In genomic region chr17:25538945-25539875, GRCm38 (mm10) we compare ENCODE assay signal across 10 mouse cellular contexts. TPM values are rescaled to one million over a fixed set of nuclear protein-coding genes. Genes with fewer than 3 reads are reported as not detected.
A peak's percentile ranks its signal among the peaks of the same experiment; 100 is the strongest.
DNase-seq lines count a peak whose midpoint lies in the region; ATAC-seq and TF ChIP-seq lines count a peak whose summit lies in the region.
"Had no signal": no experiment of that assay in that cellular context is flagged by ENCODE, and none has a peak within 500 bp of the region (broad histone marks: within the 10 kb centered on the region; RNA-seq: fewer than 3 reads in every experiment).

No protein-coding gene starts in this region.

- peak; percentile 87 for ATAC-seq in kidney, postnatal 0 days (replicated peaks; ENCODE audit: low FRiP score, low read depth)
- peak; percentile 56; the same call in 1 of the 2 replicates for ATAC-seq in midbrain, embryonic 12.5 days (ENCODE audit: low FRiP score, low read depth)
- ATAC-seq in inflammation-experienced regulatory T-cells, adult 6 months, result no peak

- peak; percentile 4 for DNase-seq in kidney, adult 11 months
- no peak for DNase-seq in kidney, adult 8-10 months
- peak; percentile 68 for DNase-seq in adrenal gland, postnatal 14 days
- peak; percentile 31 to 48 for DNase-seq in heart, adult 9 months (ENCODE audit: low spot score in 2 of 2)
- DNase-seq in kidney, postnatal 0 days (ENCODE audit: low spot score), result peak; percentile 75
- DNase-seq in thymus, adult 18-20 months, result no peak

- no peaks in the 10 kb centered on the region for H3K9me3 ChIP-seq in kidney, postnatal 0 days (replicated peaks; ENCODE audit: low read length)
- no peaks in the 10 kb centered on the region for H3K9me3 ChIP-seq in midbrain, embryonic 12.5 days
- H3K9me3 ChIP-seq: embryonic facial prominence, embryonic 13.5 days had no signal

- whole genome bisulfite sequencing in kidney, postnatal 0 days, result 26% methylated on average over 27 of the region's 27 CpGs
- 9% methylated on average over 27 of the region's 27 CpGs for WGBS in midbrain, embryonic 12.5 days

- H3K4me3 ChIP-seq in kidney, postnatal 0 days (replicated peaks; ENCODE audit: low read depth, low read length), result no peak overlapping the region
- peak overlapping the region; percentile 5; the same call in 1 of the 2 replicates for H3K4me3 ChIP-seq in midbrain, embryonic 12.5 days
- H3K4me3 ChIP-seq: embryonic facial prominence, embryonic 13.5 days had no signal

- TF ChIP-seq CTCF in kidney, postnatal 0 days (IDR thresholded peaks at IDR 0.05; ENCODE audit: low read depth), result no peak

- H3K36me3 ChIP-seq in kidney, postnatal 0 days (ENCODE audit: insufficient read depth, low read length), result no peaks in the 10 kb centered on the region
- H3K36me3 ChIP-seq in midbrain, embryonic 12.5 days, result no peaks in the 10 kb centered on the region
- H3K36me3 ChIP-seq: embryonic facial prominence, embryonic 13.5 days had no signal

- H3K4me1 ChIP-seq in kidney, postnatal 0 days (replicated peaks; ENCODE audit: insufficient read depth, low read length), result no peaks in the 10 kb centered on the region
- peaks cover 16% of the 10 kb centered on the region for H3K4me1 ChIP-seq in midbrain, embryonic 12.5 days

- H3K9ac ChIP-seq in kidney, postnatal 0 days (ENCODE audit: low read depth, low read length), result no peak overlapping the region
- H3K9ac ChIP-seq in midbrain, embryonic 12.5 days (replicated peaks), result peak overlapping the region; percentile 43
- H3K9ac ChIP-seq: embryonic facial prominence, embryonic 13.5 days; liver, embryonic 14.5 days had no signal

- H3K4me2 ChIP-seq in kidney, postnatal 0 days (ENCODE audit: low read length), result peak overlapping the region; percentile 32; the same call in 1 of the 2 replicates
- peak overlapping the region; percentile 45 for H3K4me2 ChIP-seq in midbrain, embryonic 12.5 days (replicated peaks)
- H3K4me2 ChIP-seq: embryonic facial prominence, embryonic 13.5 days had no signal

- H3K27ac ChIP-seq in kidney, postnatal 0 days, result no peak overlapping the region
- H3K27ac ChIP-seq in midbrain, embryonic 12.5 days (replicated peaks), result peak overlapping the region; percentile 60
- H3K27ac ChIP-seq: embryonic facial prominence, embryonic 13.5 days; liver, embryonic 14.5 days had no signal

- H3K27me3 ChIP-seq in kidney, postnatal 0 days (ENCODE audit: insufficient read depth, low read length), result no peaks in the 10 kb centered on the region
- H3K27me3 ChIP-seq in midbrain, embryonic 12.5 days, result peaks cover 19% of the 10 kb centered on the region
- H3K27me3 ChIP-seq: embryonic facial prominence, embryonic 13.5 days had no signal

RNA-seq across cellular contexts. Expression of gene Sox8, which starts 31.3 kb away (rescaled TPM):
- 1.4 and 1.6 TPM in 2 replicates for total RNA-seq in adrenal gland, postnatal 14 days (2021)
- 1.8 and 2.2 TPM in 2 replicates for polyA plus RNA-seq in kidney, postnatal 0 days (2015; fragmentation: Nextera tagmentation; extraction: Ambion mirVana)
- 3.2 and 4.7 TPM in 2 replicates for polyA plus RNA-seq in midbrain, embryonic 12.5 days (2016; fragmentation: Nextera tagmentation; extraction: Ambion mirVana)
- polyA plus RNA-seq in inflammation-experienced regulatory T-cells, adult 6 months (2017; shearing (Covaris generic)), result not detected

RNA-seq across cellular contexts. Expression of gene Lmf1, which starts 39.7 kb away (rescaled TPM):
- 40.2 and 40.6 TPM in 2 replicates for total RNA-seq in adrenal gland, postnatal 14 days (2021)
- 22.0 and 25.5 TPM in 2 replicates for polyA plus RNA-seq in kidney, postnatal 0 days (2015; fragmentation: Nextera tagmentation; extraction: Ambion mirVana)
- 20.5 and 21.5 TPM in 2 replicates for polyA plus RNA-seq in midbrain, embryonic 12.5 days (2016; fragmentation: Nextera tagmentation; extraction: Ambion mirVana)
- polyA plus RNA-seq in inflammation-experienced regulatory T-cells, adult 6 months (2017; shearing (Covaris generic)), result 10 to 100 TPM; 11.3 to 19.4 (median 16.5) TPM

RNA-seq across cellular contexts. Expression of gene Sstr5, which starts 42.1 kb away (rescaled TPM):
- total RNA-seq in adrenal gland, postnatal 14 days (2021), result 0.15 TPM in 1 of 2 replicates, not detected in the other
- not detected in 2 replicates for polyA plus RNA-seq in kidney, postnatal 0 days (2015; fragmentation: Nextera tagmentation; extraction: Ambion mirVana)
- 0.11 TPM in 1 of 2 replicates, not detected in the other for polyA plus RNA-seq in midbrain, embryonic 12.5 days (2016; fragmentation: Nextera tagmentation; extraction: Ambion mirVana)
- not detected for polyA plus RNA-seq in inflammation-experienced regulatory T-cells, adult 6 months (2017; shearing (Covaris generic))

Comparison
In these comparisons a context has a peak if more than half of its experiments do, and no peak if none do; other contexts are left out.
1. DNase-seq: peak in kidney, adult 11 months (single experiment), adrenal gland, postnatal 14 days (single experiment), heart, adult 9 months (2 of 2) and kidney, postnatal 0 days (single experiment); none in kidney, adult 8-10 months (0 of 2) and thymus, adult 18-20 months (0 of 2).